Comparison of ENCODE assay signal across 8 mouse cellular contexts in genomic region chr1:180458274-180458673, GRCm38 (mm10). TPM values are rescaled to one million over a fixed set of nuclear protein-coding genes. Genes with fewer than 3 reads are reported as not detected.
DNase-seq lines count a peak whose midpoint lies in the region.

No protein-coding gene starts in this region.

- peak; percentile 19 for DNase-seq in kidney, adult 9 months
- no peak for DNase-seq in kidney, adult 18-20 months
- peak; percentile 42 for DNase-seq in cerebellum, adult 9-11 months
- peak; percentile 33 for DNase-seq in heart, postnatal 4 days
- peak; percentile 28 for DNase-seq in lung, postnatal 14 days
- DNase-seq in right cerebral cortex, adult 18-20 months = no peak
- no peak for DNase-seq in ovary, adult 18-20 months (ENCODE audit: low spot score)
- DNase-seq in adrenal gland, postnatal 36 days = no peak

RNA-seq across cellular contexts. Expression of gene Stum, which starts 25.0 kb away (rescaled TPM):
- 1 to 10 TPM in 1 of 2 experiments, under 1 TPM in 1; 0.74 to 1.6 TPM for total RNA-seq in heart, postnatal 4 days (2021)
- total RNA-seq in adrenal gland, postnatal 36 days (2021) = under 1 TPM; 0.50 to 0.53 TPM

Comparison
In these comparisons a context has a peak if more than half of its experiments do, and no peak if none do; other contexts are left out.
1. DNase-seq: peak in kidney, adult 9 months (single experiment), cerebellum, adult 9-11 months (single experiment), heart, postnatal 4 days (single experiment) and lung, postnatal 14 days (single experiment); none in kidney, adult 18-20 months (single experiment), right cerebral cortex, adult 18-20 months (single experiment), ovary, adult 18-20 months (single experiment) and adrenal gland, postnatal 36 days (0 of 2).